Mouse (Mus musculus) leukemia stem cell, adult 10-12 weeks (primary cell): ENCODE results near the gene Gpr50. TPM values are rescaled to one million over a fixed set of nuclear protein-coding genes. Genes with fewer than 3 reads are reported as not detected.

Source experiments
- polyA plus RNA-seq: library from polyadenylated mRNA; stranded (reverse); fragments of >175 nt; gene quantifications from 2 replicates; pipeline ENCODE4 v1.2.3, GENCODE M21; 2012; ENCODE audit warnings: low replicate concordance

Gpr50 gene
- not detected in 2 replicates for polyA plus RNA-seq

DNA sequence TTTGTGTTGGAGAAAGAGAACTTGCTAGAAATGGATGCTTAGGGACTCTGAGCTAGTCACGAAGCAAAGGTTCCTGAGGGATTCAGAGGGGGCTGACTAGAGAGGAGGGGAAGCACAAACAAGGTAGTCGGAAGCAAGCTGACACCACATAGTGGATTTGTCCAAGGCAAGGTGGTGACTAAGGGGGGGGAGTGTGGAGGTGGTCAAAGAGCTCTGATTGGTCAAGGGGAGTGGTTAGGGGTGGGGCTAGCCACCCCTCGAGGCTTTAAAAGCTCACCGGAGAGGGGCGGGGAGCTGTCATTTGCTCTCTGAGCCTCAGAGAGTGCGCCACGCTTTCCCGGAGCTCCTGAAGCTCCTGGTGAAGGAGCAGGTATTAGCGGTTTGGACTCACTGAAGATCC, at the start of gene Gpr50:
Gpr50 (plus strand) TSS at position 294 of the 400 bp plus-strand sequence.

Other genes with a start within 250 kb of the Gpr50 start
- 1.0 and 4.0 TPM in 2 replicates for gene Cd99l2, start 170.8 kb upstream of the Gpr50 start, polyA plus RNA-seq
- gene Hmgb3, start 107.7 kb upstream of the Gpr50 start, polyA plus RNA-seq = 218 and 267 TPM in 2 replicates
- 1.1 and 4.1 TPM in 2 replicates for gene Vma21, start 152.3 kb downstream of the Gpr50 start, polyA plus RNA-seq